Mouse (Mus musculus): Measurements from ENCODE around the gene Hpcal4.

DNA sequence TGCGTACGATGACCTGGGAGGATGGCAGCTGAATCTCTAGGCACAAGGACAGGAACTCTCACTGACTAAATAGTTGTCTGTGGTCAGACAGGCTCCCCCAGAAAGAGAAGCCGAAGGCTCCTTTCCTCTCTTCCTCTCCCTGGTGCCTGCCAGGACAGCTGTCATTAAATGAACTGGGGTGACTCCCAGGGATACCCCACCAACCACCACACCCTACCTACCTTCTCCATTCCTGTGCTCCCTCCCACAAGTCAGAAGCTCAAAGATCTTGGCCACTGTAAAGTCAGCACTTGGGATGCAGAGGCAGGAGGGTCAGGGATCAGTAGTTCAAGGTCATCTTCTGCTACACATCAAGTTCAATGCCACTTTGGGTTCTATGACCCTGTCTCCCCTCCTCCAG, 49.8 kb downstream of the Hpcal4 start:
- TF ChIP-seq CTCF (IDR thresholded peaks at IDR 0.05; ENCODE audit: low read depth, low read length) (no peak), POLR2A (IDR thresholded peaks at IDR 0.05; ENCODE audit: insufficient read depth, low read length) (no peak)
